Mouse (Mus musculus): ENCODE measurements at regions not wholly inside any gene's neighbourhood (a gene's known extent, or its start where the extent isn't known, plus 50 kb on each side); places are given as distances from the start of the nearest gene placed in this dataset.

GRCm38 (mm10) chr11:20882756-20883155, 51.9 kb upstream of the Lgalsl start:
- no peaks in the 10 kb centered on the region for H3K27me3 ChIP-seq (ENCODE audit: low read depth, poor library complexity, severe bottlenecking)
- 18% methylated on average over 1 of the region's 1 CpGs for WGBS
- no peaks in the 10 kb centered on the region for H3K36me3 ChIP-seq
- DNase-seq (ENCODE audit: low spot score): no peak
- H3K4me1 ChIP-seq: peaks cover 5% of the 10 kb centered on the region; the same call in 1 of the 2 replicates
- no peak overlapping the region for H3K27ac ChIP-seq
- H3K9me3 ChIP-seq (replicated peaks): no peaks in the 10 kb centered on the region
- no peak overlapping the region for H3K4me3 ChIP-seq

GRCm38 (mm10) chr11:20883907-20884306, 53.1 kb upstream of the Lgalsl start:
- Histone ChIP-seq H3K9me3 (replicated peaks) (no peaks in the 10 kb centered on the region), H3K27ac (no peak overlapping the region), H3K4me3 (no peak overlapping the region), H3K36me3 (no peaks in the 10 kb centered on the region), H3K27me3 (ENCODE audit: low read depth, poor library complexity, severe bottlenecking) (no peaks in the 10 kb centered on the region), H3K4me1 (peaks cover 5% of the 10 kb centered on the region; the same call in 1 of the 2 replicates)
- DNase-seq (ENCODE audit: low spot score): no peak
- 76% methylated on average over 2 of the region's 2 CpGs for WGBS

GRCm38 (mm10) chr11:20887044-20887443, 56.2 kb upstream of the Lgalsl start:
- no peak overlapping the region for H3K27ac ChIP-seq
- WGBS: 91% methylated on average over 2 of the region's 2 CpGs

GRCm38 (mm10) chr11:20890479-20890878, 59.6 kb upstream of the Lgalsl start:
- WGBS: 57% methylated on average over 3 of the region's 3 CpGs
- Histone ChIP-seq H3K27ac (no peak overlapping the region), H3K4me1 (no peaks in the 10 kb centered on the region), H3K36me3 (no peaks in the 10 kb centered on the region), H3K9me3 (replicated peaks) (no peaks in the 10 kb centered on the region), H3K4me3 (no peak overlapping the region), H3K27me3 (ENCODE audit: low read depth, poor library complexity, severe bottlenecking) (no peaks in the 10 kb centered on the region)
- DNase-seq (ENCODE audit: low spot score): no peak

More at GRCm38 (mm10) chr11:20887044-20887443, 56.2 kb upstream of the Lgalsl start:
- no peak for DNase-seq (ENCODE audit: low spot score)
- Histone ChIP-seq H3K27me3 (ENCODE audit: low read depth, poor library complexity, severe bottlenecking) (no peaks in the 10 kb centered on the region), H3K4me1 (peaks cover 5% of the 10 kb centered on the region; the same call in 1 of the 2 replicates), H3K4me3 (no peak overlapping the region), H3K9me3 (replicated peaks) (no peaks in the 10 kb centered on the region), H3K36me3 (no peaks in the 10 kb centered on the region)

GRCm38 (mm10) chr11:20891711-20892110, 60.9 kb upstream of the Lgalsl start:
- Histone ChIP-seq H3K4me1 (peaks cover 5% of the 10 kb centered on the region; the same call in 1 of the 2 replicates), H3K36me3 (no peaks in the 10 kb centered on the region), H3K4me3 (no peak overlapping the region), H3K27me3 (ENCODE audit: low read depth, poor library complexity, severe bottlenecking) (no peaks in the 10 kb centered on the region), H3K27ac (no peak overlapping the region), H3K9me3 (replicated peaks) (no peaks in the 10 kb centered on the region)
- DNase-seq (ENCODE audit: low spot score): no peak
- 79% methylated on average over 10 of the region's 10 CpGs for WGBS

- H3K27me3 ChIP-seq (ENCODE audit: low read depth, poor library complexity, severe bottlenecking): no peaks in the 10 kb centered on the region
- no peak overlapping the region for H3K27ac ChIP-seq
- H3K9me3 ChIP-seq (replicated peaks): no peaks in the 10 kb centered on the region
- H3K4me3 ChIP-seq: no peak overlapping the region
- no peaks in the 10 kb centered on the region for H3K36me3 ChIP-seq
- WGBS: 75% methylated on average over 11 of the region's 11 CpGs
- H3K4me1 ChIP-seq: peaks cover 9% of the 10 kb centered on the region
- no peak for DNase-seq (ENCODE audit: low spot score)
Observed at GRCm38 (mm10) chr11:20896277-20897123, 65.6 kb upstream of the Lgalsl start.

- Histone ChIP-seq H3K27me3 (ENCODE audit: low read depth, poor library complexity, severe bottlenecking) (no peaks in the 10 kb centered on the region), H3K9me3 (replicated peaks) (no peaks in the 10 kb centered on the region), H3K27ac (no peak overlapping the region), H3K4me3 (no peak overlapping the region), H3K36me3 (no peaks in the 10 kb centered on the region), H3K4me1 (peaks cover 15% of the 10 kb centered on the region)
- WGBS: 86% methylated on average over 7 of the region's 7 CpGs
- no peak for DNase-seq (ENCODE audit: low spot score)
Observed at GRCm38 (mm10) chr11:20897468-20897867, 66.6 kb upstream of the Lgalsl start.

- H3K4me3 ChIP-seq: no peak overlapping the region
- no peaks in the 10 kb centered on the region for H3K9me3 ChIP-seq (replicated peaks)
- no peaks in the 10 kb centered on the region for H3K36me3 ChIP-seq
- WGBS: 74% methylated on average over 4 of the region's 4 CpGs
- peaks cover 19% of the 10 kb centered on the region for H3K4me1 ChIP-seq
- DNase-seq (ENCODE audit: low spot score): no peak
- no peaks in the 10 kb centered on the region for H3K27me3 ChIP-seq (ENCODE audit: low read depth, poor library complexity, severe bottlenecking)
- no peak overlapping the region for H3K27ac ChIP-seq
Observed at GRCm38 (mm10) chr11:20898558-20898957, 67.7 kb upstream of the Lgalsl start.

GRCm38 (mm10) chr11:20899766-20900165, 68.9 kb upstream of the Lgalsl start:
- Histone ChIP-seq H3K27ac (no peak overlapping the region), H3K9me3 (replicated peaks) (no peaks in the 10 kb centered on the region), H3K27me3 (ENCODE audit: low read depth, poor library complexity, severe bottlenecking) (no peaks in the 10 kb centered on the region), H3K36me3 (no peaks in the 10 kb centered on the region), H3K4me1 (peaks cover 19% of the 10 kb centered on the region), H3K4me3 (no peak overlapping the region)
- WGBS: 88% methylated on average over 6 of the region's 6 CpGs
- DNase-seq (ENCODE audit: low spot score): no peak

GRCm38 (mm10) chr11:20902001-20902400, 71.1 kb upstream of the Lgalsl start:
- no peaks in the 10 kb centered on the region for H3K9me3 ChIP-seq (replicated peaks)
- no peaks in the 10 kb centered on the region for H3K27me3 ChIP-seq (ENCODE audit: low read depth, poor library complexity, severe bottlenecking)
- H3K4me3 ChIP-seq: no peak overlapping the region
- H3K36me3 ChIP-seq: no peaks in the 10 kb centered on the region
- 72% methylated on average over 2 of the region's 2 CpGs for WGBS
- DNase-seq (ENCODE audit: low spot score): no peak
- H3K27ac ChIP-seq: no peak overlapping the region
- peaks cover 13% of the 10 kb centered on the region for H3K4me1 ChIP-seq

- 68% methylated on average over 8 of the region's 8 CpGs for WGBS
- H3K27me3 ChIP-seq (ENCODE audit: low read depth, poor library complexity, severe bottlenecking): no peaks in the 10 kb centered on the region
- no peaks in the 10 kb centered on the region for H3K36me3 ChIP-seq
- no peak for DNase-seq (ENCODE audit: low spot score)
- no peak overlapping the region for H3K4me3 ChIP-seq
- H3K27ac ChIP-seq: no peak overlapping the region
- H3K4me1 ChIP-seq: peaks cover 16% of the 10 kb centered on the region
- no peaks in the 10 kb centered on the region for H3K9me3 ChIP-seq (replicated peaks)
Observed at GRCm38 (mm10) chr11:20902910-20903309, 72.1 kb upstream of the Lgalsl start.

GRCm38 (mm10) chr11:20907996-20908395, 77.1 kb upstream of the Lgalsl start:
- Histone ChIP-seq H3K9me3 (replicated peaks) (no peaks in the 10 kb centered on the region), H3K4me1 (peaks cover 6% of the 10 kb centered on the region; the same call in 1 of the 2 replicates), H3K4me3 (no peak overlapping the region), H3K36me3 (no peaks in the 10 kb centered on the region), H3K27me3 (ENCODE audit: low read depth, poor library complexity, severe bottlenecking) (no peaks in the 10 kb centered on the region), H3K27ac (no peak overlapping the region)
- 38% methylated on average over 3 of the region's 3 CpGs for WGBS
- DNase-seq (ENCODE audit: low spot score): no peak

GRCm38 (mm10) chr11:20908471-20908870, 77.6 kb upstream of the Lgalsl start:
- Histone ChIP-seq H3K36me3 (no peaks in the 10 kb centered on the region), H3K4me1 (peaks cover 4% of the 10 kb centered on the region; the same call in 1 of the 2 replicates), H3K9me3 (replicated peaks) (no peaks in the 10 kb centered on the region), H3K4me3 (no peak overlapping the region), H3K27me3 (ENCODE audit: low read depth, poor library complexity, severe bottlenecking) (no peaks in the 10 kb centered on the region), H3K27ac (no peak overlapping the region)
- WGBS: 81% methylated on average over 4 of the region's 4 CpGs
- DNase-seq (ENCODE audit: low spot score): no peak

All from limb, embryonic 10.5 days (tissue).